Comparison of ENCODE assay signal across 8 mouse cellular contexts in genomic region chr14:30573983-30574584, GRCm38 (mm10). TPM values are rescaled to one million over a fixed set of nuclear protein-coding genes. Genes with fewer than 3 reads are reported as not detected.
DNase-seq lines count a peak whose midpoint lies in the region; ATAC-seq lines count a peak whose summit lies in the region.

No protein-coding gene starts in this region.

- peak; percentile 73 for DNase-seq in MEL-GATA-1-ER (ENCODE audit: extremely low read depth, low read depth)
- DNase-seq in c-Kit-positive CD71-positive TER-119-negative erythroid progenitor cells, embryonic 14.5 days (ENCODE audit: low read depth) = peak; percentile 77
- DNase-seq in forebrain, embryonic 11.5 days (ENCODE audit: low spot score) = peak; percentile 80
- peak; percentile 75 to 80 for DNase-seq in layer of hippocampus, postnatal 14 days (ENCODE audit: low spot score in 2 of 2)
- peak; percentile 88 for DNase-seq in lung, postnatal 10 days
- peak; percentile 44 for DNase-seq in retina, adult 2 months (ENCODE audit: low read depth, low spot score)
- peak; percentile 79 for DNase-seq in thymus, postnatal 25 days

- no peak overlapping the region for H3K4me2 ChIP-seq in forebrain, embryonic 11.5 days (ENCODE audit: low read depth, low read length, severe bottlenecking)
- no peak overlapping the region for H3K4me2 ChIP-seq in hindbrain, embryonic 15.5 days

- no peak overlapping the region for H3K9ac ChIP-seq in forebrain, embryonic 11.5 days (ENCODE audit: low read length)
- H3K9ac ChIP-seq in hindbrain, embryonic 15.5 days = no peak overlapping the region

- H3K27me3 ChIP-seq in forebrain, embryonic 11.5 days (ENCODE audit: control insufficient read depth, insufficient read depth, low read length) = no peaks in the 10 kb centered on the region
- H3K27me3 ChIP-seq in hindbrain, embryonic 15.5 days = no peaks in the 10 kb centered on the region

- 68% methylated on average over 6 of the region's 6 CpGs for WGBS in forebrain, embryonic 11.5 days
- 71% methylated on average over 6 of the region's 6 CpGs for WGBS in hindbrain, embryonic 15.5 days

- no peaks in the 10 kb centered on the region for H3K9me3 ChIP-seq in forebrain, embryonic 11.5 days (ENCODE audit: control insufficient read depth, low read length)
- H3K9me3 ChIP-seq in hindbrain, embryonic 15.5 days = no peaks in the 10 kb centered on the region

- no peak for ATAC-seq in forebrain, embryonic 11.5 days (replicated peaks; ENCODE audit: low FRiP score)
- ATAC-seq in hindbrain, embryonic 15.5 days (ENCODE audit: low FRiP score, low read depth) = peak; percentile 48; the same call in 1 of the 2 replicates

- H3K27ac ChIP-seq in forebrain, embryonic 11.5 days (ENCODE audit: low read depth, low read length) = no peak overlapping the region
- H3K27ac ChIP-seq in hindbrain, embryonic 15.5 days (replicated peaks) = no peak overlapping the region

- H3K36me3 ChIP-seq in forebrain, embryonic 11.5 days (ENCODE audit: control insufficient read depth, insufficient read depth, low read length) = peaks cover 10% of the 10 kb centered on the region; the same call in 1 of the 2 replicates
- peaks cover 49% of the 10 kb centered on the region for H3K36me3 ChIP-seq in hindbrain, embryonic 15.5 days

- H3K4me3 ChIP-seq in forebrain, embryonic 11.5 days (ENCODE audit: low read depth, low read length) = no peak overlapping the region
- no peak overlapping the region for H3K4me3 ChIP-seq in hindbrain, embryonic 15.5 days

- H3K4me1 ChIP-seq in forebrain, embryonic 11.5 days (replicated peaks; ENCODE audit: control insufficient read depth, insufficient read depth, low read length) = no peaks in the 10 kb centered on the region
- no peaks in the 10 kb centered on the region for H3K4me1 ChIP-seq in hindbrain, embryonic 15.5 days (replicated peaks)

RNA-seq across cellular contexts. Expression of gene Tkt, which starts 25.9 kb away (rescaled TPM):
- 118 and 135 TPM in 2 replicates for polyA plus RNA-seq in forebrain, embryonic 11.5 days (2014; fragmentation: Nextera tagmentation; extraction: Ambion mirVana)
- 278 and 288 TPM in 2 replicates for polyA plus RNA-seq in hindbrain, embryonic 15.5 days (2015; fragmentation: Nextera tagmentation; extraction: Ambion mirVana)
- 100 to 1,000 TPM; 170 to 200 TPM for total RNA-seq in layer of hippocampus, postnatal 14 days (2021)

RNA-seq across cellular contexts. Expression of gene Prkcd, which starts 51.9 kb away (rescaled TPM):
- polyA plus RNA-seq in forebrain, embryonic 11.5 days (2014; fragmentation: Nextera tagmentation; extraction: Ambion mirVana) = 26.2 and 26.8 TPM in 2 replicates
- 27.1 and 28.3 TPM in 2 replicates for polyA plus RNA-seq in hindbrain, embryonic 15.5 days (2015; fragmentation: Nextera tagmentation; extraction: Ambion mirVana)
- 10 to 100 TPM; 51.0 to 55.9 TPM for total RNA-seq in layer of hippocampus, postnatal 14 days (2021)
